ENCODE assay signal across 17 mouse cellular contexts in genomic region chr10:125274519-125275148, GRCm38 (mm10).
DNase-seq lines count a peak whose midpoint lies in the region; ATAC-seq lines count a peak whose summit lies in the region.
"Had no signal": no experiment of that assay in that cellular context is flagged by ENCODE, and none has a peak within 500 bp of the region (broad histone marks: within the 10 kb centered on the region; RNA-seq: fewer than 3 reads in every experiment).

No protein-coding gene starts in this region.

- no peak overlapping the region for H3K4me2 ChIP-seq in forebrain, embryonic 11.5 days (ENCODE audit: low read depth, low read length, severe bottlenecking)
- H3K4me2 ChIP-seq in forebrain, embryonic 15.5 days (replicated peaks): no peak overlapping the region
- no peak overlapping the region for H3K4me2 ChIP-seq in midbrain, embryonic 12.5 days (replicated peaks)
- no peak overlapping the region for H3K4me2 ChIP-seq in midbrain, embryonic 14.5 days (ENCODE audit: low read length)
- H3K4me2 ChIP-seq in midbrain, embryonic 15.5 days: no peak overlapping the region
- H3K4me2 ChIP-seq: embryonic facial prominence, embryonic 13.5 days; heart, embryonic 12.5 days; hindbrain, embryonic 14.5 days; intestine, embryonic 15.5 days had no signal

- H3K4me3 ChIP-seq in forebrain, embryonic 11.5 days (ENCODE audit: low read depth, low read length): no peak overlapping the region
- H3K4me3 ChIP-seq in forebrain, embryonic 15.5 days: no peak overlapping the region
- H3K4me3 ChIP-seq in midbrain, embryonic 12.5 days: no peak overlapping the region
- no peak overlapping the region for H3K4me3 ChIP-seq in midbrain, embryonic 14.5 days (replicated peaks; ENCODE audit: low read depth, low read length)
- no peak overlapping the region for H3K4me3 ChIP-seq in midbrain, embryonic 15.5 days
- H3K4me3 ChIP-seq: embryonic facial prominence, embryonic 13.5 days; heart, embryonic 12.5 days; hindbrain, embryonic 10.5 days; intestine, embryonic 15.5 days had no signal

- no peaks in the 10 kb centered on the region for H3K36me3 ChIP-seq in forebrain, embryonic 11.5 days (ENCODE audit: control insufficient read depth, insufficient read depth, low read length)
- H3K36me3 ChIP-seq in forebrain, embryonic 15.5 days: no peaks in the 10 kb centered on the region
- no peaks in the 10 kb centered on the region for H3K36me3 ChIP-seq in midbrain, embryonic 12.5 days
- H3K36me3 ChIP-seq in midbrain, embryonic 14.5 days (ENCODE audit: control insufficient read depth, insufficient read depth, low read length): no peaks in the 10 kb centered on the region
- no peaks in the 10 kb centered on the region for H3K36me3 ChIP-seq in midbrain, embryonic 15.5 days (replicated peaks)
- H3K36me3 ChIP-seq: embryonic facial prominence, embryonic 13.5 days; hindbrain, embryonic 10.5 days; intestine, embryonic 15.5 days had no signal

- H3K27ac ChIP-seq in forebrain, embryonic 11.5 days (ENCODE audit: low read depth, low read length): no peak overlapping the region
- H3K27ac ChIP-seq in forebrain, embryonic 15.5 days (replicated peaks): no peak overlapping the region
- H3K27ac ChIP-seq in midbrain, embryonic 12.5 days (replicated peaks): no peak overlapping the region
- H3K27ac ChIP-seq in midbrain, embryonic 14.5 days (replicated peaks; ENCODE audit: low read depth, low read length): no peak overlapping the region
- no peak overlapping the region for H3K27ac ChIP-seq in midbrain, embryonic 15.5 days
- H3K27ac ChIP-seq: embryonic facial prominence, embryonic 13.5 days; hindbrain, embryonic 10.5 days; hindbrain, embryonic 14.5 days; intestine, embryonic 15.5 days had no signal

- H3K27me3 ChIP-seq in forebrain, embryonic 11.5 days (ENCODE audit: control insufficient read depth, insufficient read depth, low read length): no peaks in the 10 kb centered on the region
- H3K27me3 ChIP-seq in forebrain, embryonic 15.5 days: no peaks in the 10 kb centered on the region
- H3K27me3 ChIP-seq in midbrain, embryonic 12.5 days: no peaks in the 10 kb centered on the region
- H3K27me3 ChIP-seq in midbrain, embryonic 14.5 days (ENCODE audit: control insufficient read depth, insufficient read depth, low read length): no peaks in the 10 kb centered on the region
- no peaks in the 10 kb centered on the region for H3K27me3 ChIP-seq in midbrain, embryonic 15.5 days (replicated peaks)
- H3K27me3 ChIP-seq: CH12.LX; embryonic facial prominence, embryonic 13.5 days; heart, embryonic 12.5 days; intestine, embryonic 15.5 days; Patski had no signal

- H3K4me1 ChIP-seq in forebrain, embryonic 11.5 days (replicated peaks; ENCODE audit: control insufficient read depth, insufficient read depth, low read length): no peaks in the 10 kb centered on the region
- H3K4me1 ChIP-seq in forebrain, embryonic 15.5 days: peaks cover 10% of the 10 kb centered on the region; the same call in 1 of the 2 replicates
- H3K4me1 ChIP-seq in midbrain, embryonic 12.5 days: peaks cover 3% of the 10 kb centered on the region; the same call in 1 of the 2 replicates
- H3K4me1 ChIP-seq in midbrain, embryonic 14.5 days (ENCODE audit: control insufficient read depth, insufficient read depth, low read length): no peaks in the 10 kb centered on the region
- H3K4me1 ChIP-seq in midbrain, embryonic 15.5 days: 0 out of 2 replicates have a peak, but pooled peaks cover 4% of the 10 kb centered on the region
- H3K4me1 ChIP-seq: hindbrain, embryonic 10.5 days; intestine, embryonic 15.5 days had no signal

- 60% methylated on average over 5 of the region's 5 CpGs for WGBS in forebrain, embryonic 11.5 days
- 33% methylated on average over 5 of the region's 5 CpGs for WGBS in forebrain, embryonic 15.5 days
- 89% methylated on average over 5 of the region's 5 CpGs for WGBS in midbrain, embryonic 12.5 days
- 86% methylated on average over 5 of the region's 5 CpGs for WGBS in midbrain, embryonic 14.5 days
- WGBS in midbrain, embryonic 15.5 days: 76% methylated on average over 5 of the region's 5 CpGs

- peak; percentile 80 for ATAC-seq in forebrain, embryonic 11.5 days (replicated peaks; ENCODE audit: low FRiP score)
- ATAC-seq in forebrain, embryonic 15.5 days (replicated peaks): no peak
- ATAC-seq in midbrain, embryonic 12.5 days (ENCODE audit: low FRiP score, low read depth): peak; percentile 44; the same call in 1 of the 2 replicates
- no peak for ATAC-seq in midbrain, embryonic 14.5 days (ENCODE audit: low FRiP score, low TSS enrichment)
- peak; percentile 29 for ATAC-seq in megakaryocyte, adult 5-6 weeks (ENCODE audit: poor library complexity, severe bottlenecking)
- no peak for ATAC-seq in midbrain, embryonic 15.5 days (replicated peaks)
- ATAC-seq: activated CD4-positive, CD25-positive, alpha-beta regulatory T cell, adult 4 months; intestine, embryonic 15.5 days; Patski had no signal

- H3K9me3 ChIP-seq in forebrain, embryonic 11.5 days (ENCODE audit: control insufficient read depth, low read length): no peaks in the 10 kb centered on the region
- no peaks in the 10 kb centered on the region for H3K9me3 ChIP-seq in forebrain, embryonic 15.5 days
- H3K9me3 ChIP-seq in midbrain, embryonic 12.5 days: no peaks in the 10 kb centered on the region
- H3K9me3 ChIP-seq in midbrain, embryonic 14.5 days (ENCODE audit: control insufficient read depth, low read length): no peaks in the 10 kb centered on the region
- H3K9me3 ChIP-seq in midbrain, embryonic 15.5 days: no peaks in the 10 kb centered on the region
- H3K9me3 ChIP-seq: embryonic facial prominence, embryonic 13.5 days; heart, embryonic 12.5 days; hindbrain, embryonic 10.5 days had no signal

- no peak overlapping the region for H3K9ac ChIP-seq in forebrain, embryonic 11.5 days (ENCODE audit: low read length)
- no peak overlapping the region for H3K9ac ChIP-seq in forebrain, embryonic 15.5 days (replicated peaks)
- no peak overlapping the region for H3K9ac ChIP-seq in midbrain, embryonic 12.5 days (replicated peaks)
- no peak overlapping the region for H3K9ac ChIP-seq in midbrain, embryonic 14.5 days (replicated peaks; ENCODE audit: low read length)
- no peak overlapping the region for H3K9ac ChIP-seq in midbrain, embryonic 15.5 days
- H3K9ac ChIP-seq: embryonic facial prominence, embryonic 13.5 days; heart, embryonic 12.5 days; hindbrain, embryonic 14.5 days; intestine, embryonic 15.5 days had no signal

- DNase-seq in forebrain, embryonic 11.5 days (ENCODE audit: low spot score): peak; percentile 54
- no peak for DNase-seq in midbrain, embryonic 14.5 days
- no peak for DNase-seq in cerebellum, adult 8-10 months
- DNase-seq: adrenal gland, postnatal 14 days; gastrocnemius, postnatal 14 days had no signal

Comparison
In these comparisons a context has a peak if more than half of its experiments do, and no peak if none do; other contexts are left out.
1. ATAC-seq: peak in forebrain, embryonic 11.5 days (single experiment), midbrain, embryonic 12.5 days (single experiment) and megakaryocyte, adult 5-6 weeks (single experiment); none in forebrain, embryonic 15.5 days (single experiment), midbrain, embryonic 14.5 days (single experiment) and midbrain, embryonic 15.5 days (single experiment).